Mouse (Mus musculus): Measurements from ENCODE around the gene Rab37.

DNA sequence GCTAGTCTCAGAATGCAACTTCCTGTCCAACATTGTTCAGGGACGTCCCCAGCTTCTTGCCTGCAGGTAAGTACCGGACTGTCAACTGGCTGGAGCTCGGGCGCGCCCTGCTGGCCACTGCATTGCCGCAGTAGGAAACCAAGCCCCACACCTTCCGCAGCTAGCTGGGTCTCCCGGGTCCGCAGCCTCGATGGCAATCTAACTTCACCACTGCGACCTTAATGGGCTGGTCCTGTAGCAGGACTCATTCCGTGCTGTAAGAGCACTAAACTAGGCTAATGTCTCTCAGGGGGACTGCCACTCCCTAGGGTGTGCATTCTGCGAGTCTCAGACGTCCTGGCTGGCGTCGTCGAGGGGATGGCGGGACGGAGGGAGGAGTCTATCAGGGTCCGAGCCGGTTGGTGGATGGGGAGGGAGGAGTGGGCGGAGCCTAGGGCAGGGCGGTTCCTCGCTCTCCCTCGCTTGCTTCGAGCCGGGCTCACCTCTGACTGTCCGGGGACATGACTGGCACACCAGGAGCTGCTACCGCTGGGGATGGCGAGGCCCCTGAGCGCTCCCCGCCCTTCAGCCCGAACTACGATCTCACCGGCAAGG, 62.6 kb downstream of the Rab37 start:
- peak; percentile 91 for TF ChIP-seq CTCF (IDR thresholded peaks at IDR 0.05; ENCODE audit: low read depth, low read length)
- TF ChIP-seq EP300 (IDR thresholded peaks at IDR 0.05; ENCODE audit: insufficient read depth, low read depth, low read length), result no peak
- TF ChIP-seq POLR2A (IDR thresholded peaks at IDR 0.05; ENCODE audit: insufficient read depth, low read length), result peak; percentile 61
